Mouse (Mus musculus) testis, adult 2 months (tissue): Measurements from ENCODE around the gene BC029722. TPM values are rescaled to one million over a fixed set of nuclear protein-coding genes. Genes with fewer than 3 reads are reported as not detected.

ENCODE experiments used
- H3K27ac ChIP-seq: fragments of 200-500 bp; 2 replicates; pipeline ENCODE4 v1.5.1; 2012; ENCODE audit warnings: low read depth, low read length; ENCODE audit not compliant: control insufficient read depth, insufficient read depth
- H3K27me3 ChIP-seq: fragments of 200-500 bp; 2 replicates; pipeline ENCODE4 v1.6.1; 2012; ENCODE audit warnings: mild to moderate bottlenecking, low read length, moderate library complexity; ENCODE audit not compliant: control insufficient read depth, insufficient read depth
- H3K36me3 ChIP-seq: fragments of 200-500 bp; 2 replicates; pipeline ENCODE4 v1.6.1; 2012; ENCODE audit warnings: mild to moderate bottlenecking, low read length; ENCODE audit not compliant: control insufficient read depth, insufficient read depth
- H3K4me1 ChIP-seq: fragments of 200-500 bp; 2 replicates; pipeline ENCODE4 v1.6.1; 2012; ENCODE audit warnings: low read length; ENCODE audit not compliant: control insufficient read depth, insufficient read depth
- H3K4me3 ChIP-seq: fragments of 200-500 bp; 2 replicates; pipeline ENCODE4 v1.5.1; 2012; ENCODE audit warnings: low read depth, mild to moderate bottlenecking, low read length, moderate library complexity, mixed read lengths; ENCODE audit not compliant: control insufficient read depth
- CTCF ChIP-seq: fragments of 200-500 bp; IDR thresholded peaks from 2 replicates; pipeline ENCODE4 v1.5.1; 2012; ENCODE audit warnings: low read depth, mild to moderate bottlenecking, inconsistent platforms, low read length, moderate library complexity; ENCODE audit not compliant: control insufficient read depth, insufficient read depth, insufficient replicate concordance
- POLR2A ChIP-seq: fragments of 200-500 bp; IDR thresholded peaks from 2 replicates; pipeline ENCODE4 v1.6.1; 2012; ENCODE audit warnings: low read depth, mild to moderate bottlenecking, inconsistent platforms, low read length, moderate library complexity; ENCODE audit not compliant: control insufficient read depth
- polyA plus RNA-seq: library from polyadenylated mRNA; depleted of rRNA; stranded (reverse); fragments of >200 nt; gene quantifications from 2 replicates; pipeline ENCODE4 v1.2.3, GENCODE M21; 2012

The BC029722 gene
- polyA plus RNA-seq, 1 experiment: 24.4 TPM

GRCm38 (mm10) chr2:155794674-155795445, 24.4 kb downstream of the BC029722 start:
- Histone ChIP-seq H3K27me3 (no peaks in the 10 kb centered on the region), H3K27ac (no peak overlapping the region), H3K4me1 (no peaks in the 10 kb centered on the region), H3K4me3 (no peak overlapping the region), H3K36me3 (no peaks in the 10 kb centered on the region)
- TF ChIP-seq CTCF (no peak), POLR2A (no peak)

GRCm38 (mm10) chr2:155792899-155793298, 26.3 kb downstream of the BC029722 start:
- Histone ChIP-seq H3K4me3 (no peak overlapping the region), H3K4me1 (no peaks in the 10 kb centered on the region), H3K27ac (no peak overlapping the region), H3K27me3 (no peaks in the 10 kb centered on the region), H3K36me3 (no peaks in the 10 kb centered on the region)
- TF ChIP-seq POLR2A: no peak
- TF ChIP-seq CTCF: no peak

- no peak overlapping the region for H3K27ac ChIP-seq
- H3K27me3 ChIP-seq: no peaks in the 10 kb centered on the region
- no peaks in the 10 kb centered on the region for H3K36me3 ChIP-seq
- no peak overlapping the region for H3K4me3 ChIP-seq
- H3K4me1 ChIP-seq: no peaks in the 10 kb centered on the region
- TF ChIP-seq CTCF (no peak), POLR2A (no peak)
Observed at GRCm38 (mm10) chr2:155787949-155788931, 31.0 kb downstream of the BC029722 start.

GRCm38 (mm10) chr2:155786905-155787304, 32.3 kb downstream of the BC029722 start:
- H3K36me3 ChIP-seq: no peaks in the 10 kb centered on the region
- TF ChIP-seq CTCF: no peak
- TF ChIP-seq POLR2A: no peak
- H3K27me3 ChIP-seq: no peaks in the 10 kb centered on the region
- no peak overlapping the region for H3K4me3 ChIP-seq
- H3K27ac ChIP-seq: no peak overlapping the region
- H3K4me1 ChIP-seq: no peaks in the 10 kb centered on the region

- H3K4me1 ChIP-seq: no peaks in the 10 kb centered on the region
- no peak overlapping the region for H3K4me3 ChIP-seq
- H3K27ac ChIP-seq: no peak overlapping the region
- no peaks in the 10 kb centered on the region for H3K27me3 ChIP-seq
- no peaks in the 10 kb centered on the region for H3K36me3 ChIP-seq
- TF ChIP-seq POLR2A (no peak), CTCF (no peak)
Observed at GRCm38 (mm10) chr2:155784534-155784933, 34.7 kb downstream of the BC029722 start.

- Histone ChIP-seq H3K27me3 (peaks cover 5% of the 10 kb centered on the region), H3K4me1 (peaks cover 9% of the 10 kb centered on the region), H3K4me3 (no peak overlapping the region), H3K27ac (no peak overlapping the region), H3K36me3 (no peaks in the 10 kb centered on the region)
- TF ChIP-seq CTCF (no peak), POLR2A (no peak)
Observed at GRCm38 (mm10) chr2:155779506-155779905, 39.7 kb downstream of the BC029722 start.

- peaks cover 5% of the 10 kb centered on the region for H3K27me3 ChIP-seq
- no peaks in the 10 kb centered on the region for H3K36me3 ChIP-seq
- H3K4me3 ChIP-seq: no peak overlapping the region
- TF ChIP-seq CTCF (no peak), POLR2A (no peak)
- H3K4me1 ChIP-seq: peaks cover 10% of the 10 kb centered on the region
- H3K27ac ChIP-seq: no peak overlapping the region
Observed at GRCm38 (mm10) chr2:155779066-155779465, 40.2 kb downstream of the BC029722 start.
